Mouse (Mus musculus) liver, adult 2 months (tissue): ENCODE measurements around the gene Il10rb.

Source experiments
- CTCF ChIP-seq: fragments of 200-500 bp; IDR thresholded peaks from 2 replicates; pipeline ENCODE4 v1.5.1; 2011; ENCODE audit warnings: low read depth, low read length, control low read depth
- POLR2A ChIP-seq: fragments of 200-500 bp; IDR thresholded peaks from 2 replicates; pipeline ENCODE4 v1.6.1; 2011; ENCODE audit warnings: low read length, control low read depth; ENCODE audit not compliant: insufficient read depth; ENCODE audit errors: extremely low read depth

DNA sequence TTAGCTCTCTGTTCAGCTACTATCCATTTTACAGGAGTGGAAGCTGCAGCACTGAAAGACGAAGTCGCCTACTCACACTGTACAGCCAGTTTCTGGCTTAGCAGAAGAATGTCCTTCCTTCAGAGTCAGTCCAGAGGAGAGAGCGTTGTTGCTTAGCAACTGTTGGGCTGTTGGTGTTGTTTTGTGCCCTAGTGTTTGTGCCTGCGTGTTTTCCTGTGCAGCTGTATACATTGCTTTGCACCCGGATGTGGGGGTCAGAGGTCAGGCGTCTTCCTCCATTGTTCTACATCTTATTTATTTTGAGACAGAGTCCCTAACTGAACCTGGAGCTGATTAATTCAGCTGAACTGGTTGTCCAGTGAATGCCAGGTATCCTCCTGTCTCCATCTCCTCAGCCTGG is 60.6 kb downstream of the Il10rb start:
- TF ChIP-seq POLR2A (no peak), CTCF (no peak)
